Mouse (Mus musculus) neural tube, embryonic 14.5 days (tissue): ENCODE measurements at regions not wholly inside any gene's neighbourhood (a gene's known extent, or its start where the extent isn't known, plus 50 kb on each side); places are given as distances from the start of the nearest gene placed in this dataset.

Experiments
- ATAC-seq: fragments of 200-750 bp; cut with Nextera tagmentation; 2 replicates; pipeline ENCODE4 v1.8.0; 2017; ENCODE audit warnings: low read depth, mild to moderate bottlenecking, moderate TSS enrichment, moderate library complexity
- H3K27ac ChIP-seq: fragments of 300-500 bp; sonication (generic); 2 replicates; pipeline ENCODE4 v1.5.1; 2014; ENCODE audit warnings: low read depth, mild to moderate bottlenecking, control low read depth, low read length, moderate library complexity, mixed read lengths
- H3K27me3 ChIP-seq: fragments of 300-500 bp; sonication (generic); 2 replicates; pipeline ENCODE4 v1.6.1; 2014; ENCODE audit warnings: low read length; ENCODE audit not compliant: control insufficient read depth, insufficient read depth
- H3K36me3 ChIP-seq: fragments of 300-500 bp; sonication (generic); 2 replicates; pipeline ENCODE4 v1.6.1; 2014; ENCODE audit warnings: low read length, mixed read lengths; ENCODE audit not compliant: control insufficient read depth, insufficient read depth
- H3K4me1 ChIP-seq: fragments of 300-500 bp; sonication (generic); 2 replicates; pipeline ENCODE4 v1.6.1; 2014; ENCODE audit warnings: low read length; ENCODE audit not compliant: control insufficient read depth, insufficient read depth
- H3K4me2 ChIP-seq: fragments of 300-500 bp; sonication (generic); 2 replicates; pipeline ENCODE4 v1.6.1; 2014; ENCODE audit warnings: mild to moderate bottlenecking, low read depth, low read length, control low read depth
- H3K4me3 ChIP-seq: fragments of 300-500 bp; sonication (generic); 2 replicates; pipeline ENCODE4 v1.5.1; 2014; ENCODE audit warnings: low read depth, low read length, control low read depth, mixed read lengths
- H3K9ac ChIP-seq: fragments of 300-500 bp; sonication (generic); replicated peaks from 2 replicates; pipeline ENCODE4 v1.6.1; 2014; ENCODE audit warnings: low read depth, mild to moderate bottlenecking, control low read depth, low read length, mixed read lengths
- H3K9me3 ChIP-seq: fragments of 300-500 bp; sonication (generic); 2 replicates; pipeline ENCODE4 v1.6.1; 2016; ENCODE audit warnings: low read length; ENCODE audit not compliant: control insufficient read depth
- WGBS: fragments of 180-500 bp; shearing (Covaris S2); extraction: QIAGEN DNeasy Blood & Tissue Kit; methylation state at CpG from one replicate; pipeline ENCODE4 v1.1.7; 2014; 5-methylcytosine and 5-hydroxymethylcytosine counted together

- no peak overlapping the region for H3K4me2 ChIP-seq
- no peak overlapping the region for H3K9ac ChIP-seq
- H3K9me3 ChIP-seq, result no peaks in the 10 kb centered on the region
- WGBS, result 87% methylated on average over 3 of the region's 3 CpGs
- no peak for ATAC-seq
- H3K27ac ChIP-seq, result no peak overlapping the region
- H3K27me3 ChIP-seq, result no peaks in the 10 kb centered on the region
- H3K4me1 ChIP-seq, result no peaks in the 10 kb centered on the region
- H3K36me3 ChIP-seq, result no peaks in the 10 kb centered on the region
- H3K4me3 ChIP-seq, result no peak overlapping the region
Observed at GRCm38 (mm10) chr3:17201773-17202172, 746.4 kb upstream of the Cypt12 start.

DNA sequence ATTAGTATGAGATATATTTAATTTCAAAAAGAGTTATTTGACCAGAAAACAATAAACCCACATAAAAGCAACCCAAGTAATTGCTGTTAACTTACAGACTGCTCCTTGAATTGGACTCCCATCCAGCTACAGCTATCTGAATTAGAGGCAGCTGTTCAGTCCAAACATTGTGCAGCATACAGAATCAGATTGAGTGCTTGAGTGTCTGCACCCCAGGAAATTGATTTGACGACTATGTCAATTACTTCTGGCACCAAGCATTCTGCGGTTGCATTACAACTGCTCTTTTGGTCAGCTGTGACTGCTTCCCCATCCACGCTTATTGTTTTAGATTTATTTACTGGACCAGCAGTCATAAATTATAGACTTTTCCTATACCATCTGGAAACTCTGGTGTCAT lies 734.2 kb upstream of the Cypt12 start:
- no peaks in the 10 kb centered on the region for H3K36me3 ChIP-seq
- no peaks in the 10 kb centered on the region for H3K27me3 ChIP-seq
- ATAC-seq, result peak; percentile 72; the same call in 1 of the 2 replicates
- no peaks in the 10 kb centered on the region for H3K4me1 ChIP-seq
- no peaks in the 10 kb centered on the region for H3K9me3 ChIP-seq
- H3K27ac ChIP-seq, result no peak overlapping the region
- no peak overlapping the region for H3K4me3 ChIP-seq
- no peak overlapping the region for H3K9ac ChIP-seq
- no peak overlapping the region for H3K4me2 ChIP-seq
- 22% methylated on average over 3 of the region's 3 CpGs for WGBS

- no peak for ATAC-seq
- H3K27me3 ChIP-seq, result no peaks in the 10 kb centered on the region
- H3K9me3 ChIP-seq, result no peaks in the 10 kb centered on the region
- WGBS, result 13% methylated on average over 2 of the region's 2 CpGs
- no peak overlapping the region for H3K4me2 ChIP-seq
- H3K27ac ChIP-seq, result no peak overlapping the region
- H3K4me3 ChIP-seq, result no peak overlapping the region
- H3K4me1 ChIP-seq, result no peaks in the 10 kb centered on the region
- no peak overlapping the region for H3K9ac ChIP-seq
- no peaks in the 10 kb centered on the region for H3K36me3 ChIP-seq
Observed at GRCm38 (mm10) chr3:17216825-17217224, 731.4 kb upstream of the Cypt12 start.

DNA sequence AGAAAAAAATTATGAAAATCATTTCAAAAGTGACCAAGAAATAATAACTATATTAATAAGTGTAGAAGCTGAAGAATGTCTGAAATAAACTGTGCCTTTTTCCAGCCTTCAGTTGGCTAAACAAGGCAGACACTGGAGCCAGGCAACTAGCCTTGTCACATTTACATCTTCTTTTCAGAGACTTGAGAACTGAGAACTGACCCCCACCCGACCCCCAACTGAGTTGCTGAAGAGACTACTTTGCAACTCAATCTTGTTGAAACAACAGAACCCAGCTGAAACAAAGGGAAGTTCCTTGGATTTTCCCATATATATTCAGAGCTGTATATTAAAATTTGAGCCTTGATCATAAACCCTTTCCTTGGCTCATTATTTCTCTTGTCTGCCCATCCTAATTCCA lies 709.8 kb upstream of the Cypt12 start:
- Histone ChIP-seq H3K9me3 (no peaks in the 10 kb centered on the region), H3K36me3 (no peaks in the 10 kb centered on the region), H3K9ac (no peak overlapping the region), H3K27ac (no peak overlapping the region), H3K4me2 (no peak overlapping the region), H3K4me1 (no peaks in the 10 kb centered on the region), H3K27me3 (no peaks in the 10 kb centered on the region), H3K4me3 (no peak overlapping the region)
- 19% methylated on average over 1 of the region's 1 CpGs for WGBS
- no peak for ATAC-seq

DNA sequence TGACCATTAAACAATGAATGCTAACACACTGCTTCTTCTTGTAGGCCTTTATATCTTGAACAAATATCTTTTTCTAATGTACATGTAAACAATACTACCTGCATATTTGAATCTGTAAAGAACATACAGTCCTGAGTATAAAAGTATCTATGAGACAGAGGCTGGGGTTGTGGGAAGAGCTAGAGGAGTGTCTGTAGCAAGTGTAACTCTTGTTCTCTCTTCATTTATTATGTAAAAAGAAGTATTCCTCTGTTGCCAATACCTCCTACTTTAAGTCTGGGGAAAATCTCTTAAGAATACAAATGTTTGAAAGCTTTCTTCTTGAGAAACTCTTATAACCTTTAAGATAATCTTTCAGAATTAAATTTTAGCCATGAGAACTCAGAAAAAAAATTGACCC lies 689.8 kb upstream of the Cypt12 start:
- Histone ChIP-seq H3K9ac (no peak overlapping the region), H3K9me3 (no peaks in the 10 kb centered on the region), H3K4me1 (no peaks in the 10 kb centered on the region), H3K27ac (no peak overlapping the region), H3K27me3 (no peaks in the 10 kb centered on the region), H3K4me2 (no peak overlapping the region), H3K36me3 (no peaks in the 10 kb centered on the region), H3K4me3 (no peak overlapping the region)
- ATAC-seq, result no peak

DNA sequence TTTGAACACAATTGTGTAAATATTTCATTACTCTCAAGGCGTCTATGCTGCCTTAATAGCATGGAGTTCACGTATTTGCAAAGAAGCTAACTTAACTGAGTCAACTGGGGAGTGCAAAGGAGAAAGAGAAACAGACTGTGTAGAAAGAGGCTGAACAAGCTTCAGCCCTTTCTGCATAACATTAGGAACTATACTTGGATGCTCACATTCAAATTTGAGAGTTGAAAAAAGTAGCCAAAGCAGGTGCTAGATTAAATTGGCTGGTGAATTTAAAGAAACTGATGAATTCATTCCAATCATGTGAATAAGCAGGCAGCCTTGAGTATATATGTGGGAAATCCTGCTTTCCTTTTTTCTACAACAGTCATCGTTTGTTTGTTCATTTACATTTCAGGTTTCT lies 689.1 kb upstream of the Cypt12 start:
- ATAC-seq, result no peak

GRCm38 (mm10) chr3:17281231-17281630 lies 667.0 kb upstream of the Cypt12 start:
- H3K4me3 ChIP-seq, result no peak overlapping the region
- H3K4me2 ChIP-seq, result no peak overlapping the region
- ATAC-seq, result peak; percentile 80
- no peaks in the 10 kb centered on the region for H3K27me3 ChIP-seq
- H3K9ac ChIP-seq, result no peak overlapping the region
- no peaks in the 10 kb centered on the region for H3K9me3 ChIP-seq
- H3K4me1 ChIP-seq, result no peaks in the 10 kb centered on the region
- peak overlapping the region; percentile 2; the same call in 1 of the 2 replicates for H3K27ac ChIP-seq
- H3K36me3 ChIP-seq, result no peaks in the 10 kb centered on the region
- 33% methylated on average over 6 of the region's 6 CpGs for WGBS

More for the DNA sequence above, 689.1 kb upstream of the Cypt12 start:
- H3K36me3 ChIP-seq, result no peaks in the 10 kb centered on the region
- H3K4me1 ChIP-seq, result no peaks in the 10 kb centered on the region
- H3K27ac ChIP-seq, result no peak overlapping the region
- H3K27me3 ChIP-seq, result no peaks in the 10 kb centered on the region
- H3K9ac ChIP-seq, result no peak overlapping the region
- no peaks in the 10 kb centered on the region for H3K9me3 ChIP-seq
- no peak overlapping the region for H3K4me3 ChIP-seq
- WGBS, result 88% methylated on average over 3 of the region's 3 CpGs
- H3K4me2 ChIP-seq, result no peak overlapping the region

DNA sequence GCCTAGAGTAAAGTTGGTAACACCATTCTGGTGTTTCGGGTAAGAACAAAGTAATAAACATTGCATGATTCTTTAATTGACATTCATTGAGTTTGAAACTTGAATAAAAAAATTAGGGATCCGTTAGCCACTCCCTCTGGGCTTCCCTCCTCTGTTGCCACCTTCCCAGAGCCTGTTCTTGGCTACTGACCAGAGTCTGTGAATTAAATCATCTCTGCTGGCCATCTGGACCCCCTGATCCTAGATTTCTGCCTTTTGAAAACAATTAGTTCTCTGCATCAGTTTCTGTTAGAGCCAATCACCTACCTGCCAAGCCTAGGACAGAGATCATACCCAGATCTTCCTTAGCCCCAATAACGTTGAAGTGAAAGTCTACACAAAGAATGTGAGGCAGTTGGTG lies 665.3 kb upstream of the Cypt12 start:
- H3K27ac ChIP-seq, result no peak overlapping the region
- no peak overlapping the region for H3K4me3 ChIP-seq
- no peak overlapping the region for H3K9ac ChIP-seq
- 90% methylated on average over 3 of the region's 3 CpGs for WGBS
- no peaks in the 10 kb centered on the region for H3K36me3 ChIP-seq
- no peaks in the 10 kb centered on the region for H3K27me3 ChIP-seq
- H3K4me2 ChIP-seq, result no peak overlapping the region
- H3K9me3 ChIP-seq, result no peaks in the 10 kb centered on the region
- no peak for ATAC-seq
- no peaks in the 10 kb centered on the region for H3K4me1 ChIP-seq

DNA sequence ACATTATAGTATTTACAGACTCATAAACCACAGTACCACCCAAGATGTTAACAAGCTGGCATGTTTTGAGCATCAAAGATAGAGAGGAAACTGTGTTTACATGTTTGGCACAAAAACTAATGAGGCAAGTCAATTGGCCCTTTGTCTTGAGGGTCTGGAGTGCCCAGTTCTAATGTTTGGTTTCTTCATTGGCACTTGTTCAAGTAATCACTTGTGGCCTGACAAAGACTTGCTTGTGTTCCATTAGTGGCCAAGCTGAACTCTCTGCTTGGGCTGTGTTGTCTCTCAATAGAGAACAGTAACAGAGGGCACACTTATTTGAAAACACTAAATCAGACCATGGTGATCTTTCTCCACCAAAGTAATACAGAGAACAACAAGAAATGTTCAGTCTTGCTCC lies 630.7 kb upstream of the Cypt12 start:
- Histone ChIP-seq H3K4me2 (no peak overlapping the region), H3K27me3 (no peaks in the 10 kb centered on the region), H3K9me3 (no peaks in the 10 kb centered on the region), H3K4me1 (0 out of 2 replicates have a peak, but pooled peaks cover 4% of the 10 kb centered on the region), H3K4me3 (no peak overlapping the region), H3K36me3 (no peaks in the 10 kb centered on the region), H3K9ac (no peak overlapping the region), H3K27ac (no peak overlapping the region)
- ATAC-seq, result peak; percentile 26; the same call in 1 of the 2 replicates

DNA sequence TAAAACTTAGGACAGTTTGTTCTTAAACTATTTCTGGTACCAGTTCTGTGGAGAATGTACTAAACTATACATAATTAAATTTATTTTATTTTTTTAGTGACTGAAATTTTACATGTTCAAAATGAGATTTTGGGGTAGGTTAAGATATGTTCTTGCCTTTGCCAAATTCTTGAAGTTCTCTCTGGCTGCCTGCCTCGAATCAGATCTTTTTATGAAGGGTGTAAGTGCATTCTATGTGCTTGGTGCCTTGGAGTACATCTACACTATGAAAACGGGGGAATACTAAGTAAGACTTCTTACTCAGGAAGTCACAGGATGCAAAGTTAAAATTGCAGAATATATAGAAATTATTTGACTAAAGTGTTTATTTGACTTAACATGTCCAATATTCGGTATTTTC lies 629.8 kb upstream of the Cypt12 start:
- Histone ChIP-seq H3K4me2 (no peak overlapping the region), H3K27me3 (no peaks in the 10 kb centered on the region)

More for the DNA sequence above, 629.8 kb upstream of the Cypt12 start:
- Histone ChIP-seq H3K36me3 (no peaks in the 10 kb centered on the region), H3K4me3 (no peak overlapping the region), H3K4me1 (0 out of 2 replicates have a peak, but pooled peaks cover 4% of the 10 kb centered on the region), H3K9me3 (no peaks in the 10 kb centered on the region), H3K9ac (no peak overlapping the region), H3K27ac (no peak overlapping the region)
- WGBS, result 82% methylated on average over 3 of the region's 3 CpGs
- no peak for ATAC-seq
